Mouse (Mus musculus): ENCODE measurements around the gene Csdc2.
"Not testable (repeated sequence)": the region's sequence is repeated elsewhere in the genome, so short reads cannot be mapped to it uniquely, and the experiment has no call there.

GRCm38 (mm10) chr15:81908767-81909166 is 27.8 kb upstream of the Csdc2 start:
- TF ChIP-seq ZC3H11A (IDR thresholded peaks at IDR 0.05; ENCODE audit: borderline replicate concordance, low read depth, low read length); CHD2 (IDR thresholded peaks at IDR 0.05; ENCODE audit: low read depth, low read length); HCFC1 (IDR thresholded peaks at IDR 0.05; ENCODE audit: borderline replicate concordance, insufficient read depth, low read length); ZNF384 (IDR thresholded peaks at IDR 0.05; ENCODE audit: low read depth, low read length): not testable (repeated sequence)
